Mouse (Mus musculus): ENCODE data around the gene Spink4. TPM values are rescaled to one million over a fixed set of nuclear protein-coding genes. Genes with fewer than 3 reads are reported as not detected.

The Spink4 gene
- not detected in 3 replicates for total RNA-seq (2017)

DNA sequence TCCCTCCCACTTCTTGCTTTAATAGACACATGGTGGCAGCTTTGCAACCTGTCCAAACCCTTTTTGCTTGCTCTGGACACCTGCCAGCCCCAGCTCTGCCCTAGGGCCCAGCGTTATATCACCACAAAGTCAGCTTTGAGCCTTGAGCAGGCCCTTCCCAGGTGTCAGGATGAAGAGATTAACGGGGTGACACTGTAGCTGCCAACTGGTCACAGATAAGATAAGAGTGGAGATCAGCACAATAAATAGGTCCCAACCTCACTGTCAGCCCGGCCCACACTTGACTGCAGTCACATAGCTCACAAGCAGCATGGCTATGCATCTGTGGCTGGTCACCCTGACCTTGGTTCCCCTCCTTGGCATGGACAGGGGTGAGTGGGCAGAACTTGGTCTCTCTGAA is at the start of gene Spink4:
Spink4 (plus strand) TSS at position 268 of the 400 bp plus-strand sequence.
- no peak for ATAC-seq (replicated peaks; ENCODE audit: insufficient number of reproducible peaks, low FRiP score, low TSS enrichment, poor library complexity, severe bottlenecking)

DNA sequence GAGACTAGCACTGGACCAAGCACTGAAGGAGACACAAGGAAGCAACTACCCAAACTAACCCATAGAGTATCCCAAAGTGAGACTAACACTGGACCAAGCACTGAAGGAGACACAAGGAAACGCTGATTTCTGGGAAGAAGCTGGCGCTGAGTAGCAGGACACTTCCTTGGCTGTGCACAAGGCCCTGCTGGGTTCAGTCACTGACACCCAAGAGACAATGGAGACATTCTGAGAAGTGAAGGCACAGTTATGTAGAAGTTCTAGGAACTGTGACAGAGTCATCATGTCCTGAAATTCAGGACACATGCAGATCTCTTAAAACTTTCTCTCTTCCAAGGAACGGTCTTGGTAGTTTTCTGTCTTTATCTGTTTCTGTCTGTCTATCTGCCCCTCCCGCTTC is 49.6 kb upstream of the Spink4 start:
- ATAC-seq (replicated peaks; ENCODE audit: insufficient number of reproducible peaks, low FRiP score, low TSS enrichment, poor library complexity, severe bottlenecking), result no peak

DNA sequence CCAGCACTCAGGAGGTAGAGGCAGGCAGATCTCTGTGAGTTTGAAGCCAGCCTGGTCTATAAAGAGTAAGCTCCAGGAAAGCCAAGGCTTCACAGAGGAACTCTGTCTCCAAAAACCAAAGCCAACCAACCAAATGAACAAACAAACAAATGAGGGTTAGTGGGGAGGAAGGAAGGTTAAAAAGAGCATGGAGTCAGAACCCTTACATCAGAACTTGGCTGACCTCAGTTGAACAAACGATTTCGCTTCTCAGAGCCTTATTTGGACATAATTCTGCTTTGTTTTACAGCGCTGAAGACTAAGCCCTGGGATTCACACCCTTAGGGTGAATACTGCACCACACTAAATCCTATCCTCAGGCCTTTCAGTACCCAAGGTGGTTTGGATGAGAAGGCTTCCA is 47.7 kb upstream of the Spink4 start:
- no peak for ATAC-seq (replicated peaks; ENCODE audit: insufficient number of reproducible peaks, low FRiP score, low TSS enrichment, poor library complexity, severe bottlenecking)

DNA sequence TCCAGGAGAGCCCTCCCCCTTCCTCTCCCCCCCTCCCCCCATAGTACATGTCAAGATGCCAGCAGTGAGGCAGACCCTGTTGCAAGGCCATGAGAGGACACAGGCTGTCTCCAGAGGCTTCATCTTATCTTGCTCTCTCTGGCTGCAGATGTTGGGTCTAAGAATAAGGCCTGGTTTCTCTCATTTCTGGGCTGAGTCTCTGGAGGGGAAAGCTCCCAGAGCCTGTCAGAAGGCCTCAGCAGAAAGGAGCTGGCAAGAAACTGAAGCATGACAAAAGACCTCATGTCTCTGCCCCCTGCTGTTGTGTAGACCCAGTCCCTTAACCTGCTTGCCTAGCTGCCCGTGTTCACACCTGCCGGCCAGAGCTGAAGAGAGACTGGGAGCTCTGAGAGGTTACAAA is 46.5 kb upstream of the Spink4 start:
- no peak for ATAC-seq (replicated peaks; ENCODE audit: insufficient number of reproducible peaks, low FRiP score, low TSS enrichment, poor library complexity, severe bottlenecking)

DNA sequence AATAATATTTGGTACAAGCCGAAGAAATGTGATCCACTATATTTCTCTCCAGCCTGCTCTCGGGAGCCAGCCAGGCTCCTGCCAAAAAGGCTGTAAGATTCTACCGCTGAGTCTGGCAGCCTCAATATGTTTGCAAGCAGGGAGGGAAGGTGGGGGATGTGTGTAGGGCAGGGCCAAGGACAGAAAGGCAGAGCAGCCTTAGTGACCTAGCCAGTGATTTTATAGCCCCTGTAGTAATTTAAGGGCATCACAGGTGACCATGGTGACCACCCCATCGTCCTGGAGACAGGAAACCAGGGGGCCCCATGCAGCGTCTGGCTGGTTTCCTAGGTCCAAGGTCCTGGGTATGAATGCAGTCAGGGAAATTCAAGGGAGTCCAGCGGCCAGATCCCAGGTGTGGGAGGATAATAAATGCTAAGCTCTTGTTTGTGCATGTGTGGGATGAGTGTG is 45.7 kb upstream of the Spink4 start:
- ATAC-seq (replicated peaks; ENCODE audit: insufficient number of reproducible peaks, low FRiP score, low TSS enrichment, poor library complexity, severe bottlenecking), result no peak

DNA sequence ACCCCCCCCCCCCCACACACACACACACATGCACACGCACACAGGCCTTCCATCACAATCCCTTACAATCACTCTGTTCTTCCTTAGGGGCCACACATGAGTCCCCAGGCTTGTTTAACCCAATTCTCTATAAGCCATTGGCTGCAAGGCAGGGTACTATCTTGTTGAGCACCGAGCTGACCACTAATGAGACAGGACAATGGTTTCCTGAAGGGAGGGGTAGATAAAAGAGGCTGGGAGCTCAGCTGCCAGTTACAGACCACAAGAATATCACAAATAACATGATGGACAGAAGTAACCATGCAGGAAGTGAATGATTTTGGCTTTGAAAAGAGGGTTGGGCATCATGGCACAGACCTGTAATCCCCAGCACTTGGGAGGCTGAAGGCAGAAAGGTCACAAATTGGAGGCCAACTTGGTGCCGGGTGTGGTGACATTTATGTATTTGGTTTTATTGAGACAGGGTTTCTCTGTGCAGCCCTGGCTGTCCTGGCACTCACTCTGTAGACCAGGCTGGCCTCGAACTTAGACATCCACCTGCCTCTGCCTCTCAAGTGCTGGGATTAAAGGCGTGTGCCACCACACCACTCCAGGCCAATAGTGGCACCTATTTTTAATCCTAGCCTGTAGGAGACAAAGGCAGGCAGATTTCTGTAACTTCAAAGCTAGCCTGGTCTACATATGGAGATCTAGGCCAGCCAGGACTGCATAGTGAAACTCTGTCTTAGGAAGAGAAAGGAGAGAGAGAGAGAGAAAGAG is 44.9 kb upstream of the Spink4 start:
- ATAC-seq (replicated peaks; ENCODE audit: insufficient number of reproducible peaks, low FRiP score, low TSS enrichment, poor library complexity, severe bottlenecking), result no peak

DNA sequence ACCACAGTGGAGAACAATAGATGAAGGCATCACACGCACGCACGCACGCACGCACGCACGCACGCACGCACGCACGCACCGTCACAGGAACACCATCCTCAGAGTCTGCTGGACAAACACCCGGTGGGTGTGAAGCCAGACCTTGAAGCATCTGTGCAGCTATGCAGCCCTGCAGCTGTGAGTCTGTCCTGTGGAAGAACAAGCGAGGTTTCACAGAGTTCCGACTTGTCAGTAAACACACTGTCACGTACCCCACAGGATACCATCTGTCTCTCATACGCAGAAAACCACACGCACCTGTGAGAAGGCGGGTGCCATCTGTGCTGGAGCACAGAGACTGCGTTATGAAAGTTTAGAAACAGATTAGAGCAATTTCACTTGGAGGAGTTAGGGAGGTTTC is 44.0 kb upstream of the Spink4 start:
- ATAC-seq (replicated peaks; ENCODE audit: insufficient number of reproducible peaks, low FRiP score, low TSS enrichment, poor library complexity, severe bottlenecking), result peak; percentile 64

DNA sequence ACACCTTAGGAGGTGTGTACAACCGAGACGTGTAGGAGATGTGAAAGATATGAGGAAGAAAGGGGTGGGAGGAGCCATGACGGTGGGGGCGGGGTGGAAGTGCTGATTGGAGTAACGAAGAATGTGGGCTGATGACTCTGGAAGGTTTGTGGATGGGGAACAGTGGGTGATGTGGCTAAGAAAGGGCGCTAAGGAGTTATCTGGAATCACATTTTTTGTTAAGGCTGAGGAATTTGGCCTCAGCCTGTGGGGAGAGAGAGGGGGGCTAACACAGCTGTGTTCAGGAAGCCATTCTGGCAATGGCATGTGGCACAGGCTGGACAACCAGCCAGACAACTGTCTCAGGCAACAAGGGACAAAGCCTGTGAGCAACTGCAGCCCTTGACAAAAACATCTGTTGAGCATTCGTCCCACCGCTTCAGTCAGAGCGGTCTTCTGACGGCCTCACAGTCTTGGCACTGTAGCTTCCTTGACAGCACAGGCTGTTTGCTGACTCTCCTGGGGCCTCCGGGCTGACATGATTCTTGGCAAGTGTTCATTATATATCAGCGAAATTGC is 43.0 kb upstream of the Spink4 start:
- ATAC-seq (replicated peaks; ENCODE audit: insufficient number of reproducible peaks, low FRiP score, low TSS enrichment, poor library complexity, severe bottlenecking), result peak; percentile 69

DNA sequence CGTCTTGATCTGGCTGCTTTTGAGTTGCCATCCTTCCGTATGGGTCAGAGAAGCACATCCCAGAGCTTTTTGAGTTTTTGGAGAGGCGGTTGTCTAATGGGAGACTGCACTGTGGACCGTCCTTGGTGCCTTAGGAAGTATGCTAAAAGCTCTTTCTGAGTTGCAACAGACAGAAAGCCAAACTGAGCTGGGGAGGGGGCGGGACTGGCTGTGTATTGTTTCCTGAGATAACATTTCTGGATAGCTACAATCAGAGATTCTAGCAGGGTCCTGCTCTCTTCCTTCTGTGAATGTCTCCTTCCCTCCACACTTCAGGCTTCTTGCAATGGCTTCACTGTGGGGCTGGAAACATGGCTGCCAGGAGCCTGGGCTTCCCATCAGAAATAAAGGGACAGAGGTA is 42.3 kb upstream of the Spink4 start:
- ATAC-seq (replicated peaks; ENCODE audit: insufficient number of reproducible peaks, low FRiP score, low TSS enrichment, poor library complexity, severe bottlenecking), result no peak

DNA sequence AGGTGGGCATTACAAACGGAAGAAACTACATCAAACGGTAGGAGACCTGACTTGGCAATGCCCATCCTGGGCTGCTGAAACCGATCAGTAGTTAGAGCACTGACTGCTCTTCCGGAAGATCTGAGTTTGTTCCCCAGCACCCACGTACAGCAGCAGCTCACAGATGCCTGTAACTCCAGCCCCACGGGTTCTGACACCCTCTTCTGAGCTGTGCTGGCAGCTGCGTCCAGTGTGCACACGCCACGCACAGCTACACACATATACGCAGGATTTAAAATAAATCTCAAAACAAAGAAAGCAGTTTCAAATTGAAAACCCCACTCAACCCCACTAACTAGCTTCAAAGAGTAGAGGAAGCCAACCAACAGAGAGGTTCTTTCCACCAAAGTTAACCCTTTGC is 36.7 kb upstream of the Spink4 start:
- no peak for ATAC-seq (replicated peaks; ENCODE audit: insufficient number of reproducible peaks, low FRiP score, low TSS enrichment, poor library complexity, severe bottlenecking)

DNA sequence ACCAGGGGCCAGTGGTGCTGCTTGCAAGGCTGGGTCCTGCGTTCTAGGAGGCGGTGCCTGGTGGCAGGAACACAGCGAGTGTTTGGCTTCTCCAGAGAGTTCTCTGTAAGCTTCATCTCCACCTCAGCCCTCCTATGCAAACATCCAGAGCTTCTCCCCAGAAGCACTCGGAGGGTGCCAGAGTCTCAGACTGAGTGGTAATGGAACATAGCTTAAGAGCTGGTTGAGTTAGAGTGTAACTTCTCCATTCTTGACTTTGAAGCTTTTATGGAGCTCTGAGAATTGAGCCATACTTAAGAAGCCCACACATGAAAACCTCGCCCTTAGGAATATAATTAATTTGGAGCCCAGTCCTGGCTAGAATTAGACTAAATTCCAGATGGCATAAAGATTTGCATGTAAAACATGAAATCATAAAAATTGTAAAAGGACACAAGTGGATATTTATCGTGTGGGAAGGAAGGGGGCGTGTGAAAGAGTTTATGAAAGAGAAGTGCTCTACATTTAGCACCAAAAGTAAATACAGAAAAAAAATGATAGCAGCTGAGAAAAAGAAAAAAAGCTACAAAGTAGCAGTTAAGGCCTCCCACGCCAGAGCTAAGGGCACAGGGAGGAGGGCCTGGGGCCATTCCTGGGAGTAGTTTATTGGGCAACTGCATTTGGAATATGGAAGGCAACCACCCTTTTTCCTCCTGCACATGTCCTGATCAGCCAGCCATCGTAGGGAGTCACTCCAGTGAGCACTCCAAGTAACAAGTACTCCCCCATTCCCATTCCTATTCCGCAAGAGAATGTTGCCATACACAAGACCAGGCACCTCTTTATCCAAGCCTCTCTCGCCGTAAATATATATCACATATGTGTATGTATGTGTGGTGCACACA is 35.3 kb upstream of the Spink4 start:
- no peak for ATAC-seq (replicated peaks; ENCODE audit: insufficient number of reproducible peaks, low FRiP score, low TSS enrichment, poor library complexity, severe bottlenecking)

DNA sequence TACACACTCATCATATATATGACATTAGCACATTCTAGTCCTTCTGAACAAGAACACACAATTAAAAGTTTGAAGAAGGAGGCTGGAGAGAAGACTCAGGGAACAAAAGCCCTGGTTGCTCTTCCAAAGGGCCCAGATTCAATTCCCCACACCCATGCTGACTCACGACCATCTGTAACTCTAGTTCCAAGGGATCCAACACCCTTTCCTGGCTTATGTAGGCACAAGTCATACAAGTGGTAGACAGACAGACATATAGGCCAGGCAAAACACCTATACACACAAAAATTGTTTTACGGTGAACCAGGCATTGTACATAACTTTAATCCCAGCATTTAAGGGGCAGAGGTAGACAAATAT is 34.7 kb upstream of the Spink4 start:
- no peak for ATAC-seq (replicated peaks; ENCODE audit: insufficient number of reproducible peaks, low FRiP score, low TSS enrichment, poor library complexity, severe bottlenecking)

DNA sequence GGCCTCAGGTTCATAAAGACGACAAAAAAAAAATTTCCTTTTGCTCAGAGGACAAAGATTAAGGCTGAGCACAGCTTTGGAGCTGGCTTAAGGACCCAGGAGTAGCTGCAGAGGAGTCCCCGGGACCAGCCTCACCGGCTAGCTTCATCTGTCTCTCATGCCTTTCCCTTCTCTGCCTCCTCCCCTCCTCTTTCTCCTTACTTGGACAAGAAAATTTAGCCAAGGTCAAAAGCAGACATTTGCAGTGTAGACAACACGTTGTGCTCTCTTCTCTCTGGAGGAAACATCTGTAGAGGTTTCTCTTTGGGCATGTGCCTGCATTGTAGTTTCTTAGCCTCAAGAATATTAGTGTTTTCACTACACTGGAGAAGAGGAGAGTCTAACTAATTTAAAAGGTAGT is 34.0 kb upstream of the Spink4 start:
- ATAC-seq (replicated peaks; ENCODE audit: insufficient number of reproducible peaks, low FRiP score, low TSS enrichment, poor library complexity, severe bottlenecking), result no peak

DNA sequence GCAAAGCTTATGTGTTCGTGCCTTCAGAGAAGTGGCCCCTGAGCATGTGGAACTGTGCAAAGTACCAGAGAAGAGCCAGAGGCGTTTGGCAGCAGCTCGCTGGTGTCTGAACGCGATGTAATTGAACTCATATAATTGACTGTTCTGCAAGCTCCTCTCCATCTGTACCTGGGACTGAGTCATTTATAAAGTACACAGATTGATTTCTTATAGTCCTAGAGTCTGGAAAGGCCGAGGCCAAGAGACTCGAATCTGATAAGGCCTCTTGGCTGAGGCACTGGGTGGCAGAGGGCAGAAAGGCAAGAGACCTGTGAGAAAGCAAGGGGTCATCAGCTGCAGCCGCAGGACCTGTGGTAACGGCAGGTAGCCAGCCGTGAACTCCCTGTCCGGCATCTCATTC is 31.0 kb upstream of the Spink4 start:
- ATAC-seq (replicated peaks; ENCODE audit: insufficient number of reproducible peaks, low FRiP score, low TSS enrichment, poor library complexity, severe bottlenecking), result no peak

DNA sequence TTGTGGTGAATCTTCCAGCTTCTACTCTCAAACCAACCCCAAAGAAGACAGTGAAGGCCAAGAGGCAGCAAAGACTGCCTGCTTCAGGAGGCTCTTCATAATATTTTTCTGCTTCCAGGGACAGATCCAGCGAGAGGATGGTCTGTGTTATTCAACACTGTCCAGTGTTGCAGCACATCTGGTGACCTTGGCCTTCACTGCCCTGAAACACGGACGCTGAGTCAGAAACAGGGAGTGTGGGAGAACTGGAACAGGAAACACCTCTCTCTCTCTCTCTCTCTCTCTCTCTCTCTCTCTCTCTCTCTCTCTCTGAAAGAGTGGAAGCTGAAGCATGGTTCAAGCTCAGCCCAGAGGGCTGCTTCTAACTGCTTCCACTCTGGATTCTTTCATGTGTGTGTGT is 30.6 kb upstream of the Spink4 start:
- ATAC-seq (replicated peaks; ENCODE audit: insufficient number of reproducible peaks, low FRiP score, low TSS enrichment, poor library complexity, severe bottlenecking), result no peak

DNA sequence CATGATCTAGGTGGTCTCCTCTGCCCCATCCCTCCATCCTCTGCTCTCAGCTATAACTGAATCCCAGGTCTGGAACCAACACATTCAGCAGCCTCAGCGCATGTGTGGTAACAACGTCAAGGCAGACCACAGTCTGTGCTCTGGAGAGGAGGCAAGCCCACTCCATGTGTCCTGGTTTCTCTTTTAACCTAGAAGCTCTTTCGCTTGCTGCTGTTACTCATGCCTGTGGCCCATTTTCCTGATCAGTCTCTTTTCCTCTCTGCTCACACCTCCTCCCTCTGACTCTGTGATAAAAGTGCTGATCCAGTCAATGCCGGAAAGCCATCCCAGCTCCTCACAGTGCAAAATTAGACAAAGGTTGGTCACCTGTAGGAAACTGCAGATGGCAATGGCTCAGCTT is 29.9 kb upstream of the Spink4 start:
- ATAC-seq (replicated peaks; ENCODE audit: insufficient number of reproducible peaks, low FRiP score, low TSS enrichment, poor library complexity, severe bottlenecking), result no peak

DNA sequence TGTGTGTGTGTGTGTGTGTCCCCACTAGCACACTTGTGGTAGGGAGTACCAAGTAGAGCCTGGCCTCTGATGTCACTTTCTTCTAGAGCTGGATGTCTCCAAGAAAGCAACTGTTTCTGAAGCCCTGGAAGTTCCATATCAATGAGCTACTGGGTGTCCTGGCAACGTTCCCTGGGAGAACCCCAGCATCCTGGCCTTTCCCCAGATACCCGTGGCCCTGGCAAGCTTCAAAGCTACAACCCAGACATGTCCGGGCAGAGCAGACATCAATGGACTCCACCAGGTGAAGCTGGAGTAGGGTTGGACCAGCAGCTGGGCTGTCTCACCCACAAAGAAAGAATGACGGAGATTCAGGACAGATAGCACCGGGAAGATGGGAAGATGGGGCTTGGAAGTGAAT is 28.6 kb upstream of the Spink4 start:
- no peak for ATAC-seq (replicated peaks; ENCODE audit: insufficient number of reproducible peaks, low FRiP score, low TSS enrichment, poor library complexity, severe bottlenecking)

DNA sequence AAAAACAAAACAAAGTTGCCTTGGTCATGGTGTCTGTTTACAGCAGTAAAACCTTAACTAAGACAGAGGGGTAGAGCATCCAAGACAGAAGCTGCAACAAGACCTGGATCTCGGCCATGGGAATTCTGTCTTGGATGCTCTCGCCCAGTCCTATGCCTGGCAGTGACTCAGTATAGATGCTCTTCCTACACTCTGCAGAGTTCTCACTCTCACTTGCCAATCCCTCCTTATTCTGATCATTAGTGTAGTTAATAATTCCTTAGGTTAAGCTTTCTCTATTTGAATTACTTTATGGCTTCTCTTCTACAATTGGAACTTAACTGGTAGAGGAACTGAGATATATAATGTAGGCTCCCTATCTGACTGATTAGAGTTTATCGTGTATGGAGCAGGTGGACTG is 24.7 kb upstream of the Spink4 start:
- ATAC-seq (replicated peaks; ENCODE audit: insufficient number of reproducible peaks, low FRiP score, low TSS enrichment, poor library complexity, severe bottlenecking), result no peak

DNA sequence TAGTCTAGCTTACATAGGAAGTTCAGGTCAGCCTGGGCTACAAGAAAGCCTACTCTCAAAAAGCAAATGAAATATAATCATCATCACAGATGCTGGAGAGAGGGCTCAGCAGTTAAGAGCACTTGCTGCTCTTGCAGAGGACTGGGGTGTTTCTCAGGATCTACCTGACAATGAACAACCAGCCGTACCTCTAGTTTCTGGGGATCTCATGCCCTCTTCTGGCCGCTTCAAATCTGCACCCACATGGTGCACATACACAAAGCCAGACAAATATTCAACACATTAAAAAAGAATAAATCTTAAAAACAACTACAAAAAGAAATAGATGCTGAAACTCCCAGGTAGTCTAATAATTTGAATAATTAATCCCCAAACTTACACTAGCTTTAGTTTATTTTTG is 24.2 kb upstream of the Spink4 start:
- no peak for ATAC-seq (replicated peaks; ENCODE audit: insufficient number of reproducible peaks, low FRiP score, low TSS enrichment, poor library complexity, severe bottlenecking)

Data from monocyte, adult 5-6 weeks (primary cell).